Mouse (Mus musculus) cerebellum, adult 2 months (tissue): Measurements from ENCODE around the gene Nkx6-2. TPM values are rescaled to one million over a fixed set of nuclear protein-coding genes. Genes with fewer than 3 reads are reported as not detected.

ENCODE experiments used
- DNase-seq, 2 experiments: peaks; one replicate each; pipeline ENCODE4 v3.0.0; 2021
- H3K27ac ChIP-seq: fragments of 200-500 bp; 2 replicates; pipeline ENCODE4 v1.5.1; 2012; ENCODE audit warnings: low read length, control low read depth, inconsistent platforms; ENCODE audit not compliant: insufficient read depth
- H3K27me3 ChIP-seq: fragments of 200-500 bp; 2 replicates; pipeline ENCODE4 v1.6.1; 2012; ENCODE audit warnings: inconsistent platforms, mild to moderate bottlenecking, low read length, moderate library complexity; ENCODE audit not compliant: control insufficient read depth, insufficient read depth
- H3K4me1 ChIP-seq: fragments of 200-500 bp; 2 replicates; pipeline ENCODE4 v1.6.1; 2011; ENCODE audit warnings: low read length; ENCODE audit not compliant: control insufficient read depth, insufficient read depth
- H3K4me3 ChIP-seq: fragments of 200-500 bp; replicated peaks from 2 replicates; pipeline ENCODE3; 2011; ENCODE audit warnings: mild to moderate bottlenecking, low read depth, low read length, control low read depth; ENCODE audit not compliant: insufficient read depth
- CTCF ChIP-seq: fragments of 200-500 bp; IDR thresholded peaks from 2 replicates; pipeline ENCODE4 v1.5.1; 2011; ENCODE audit warnings: low read depth, mild to moderate bottlenecking, control low read depth, low read length, moderate library complexity, borderline replicate concordance; ENCODE audit not compliant: insufficient read depth
- POLR2A ChIP-seq: fragments of 200-500 bp; IDR thresholded peaks from 2 replicates; pipeline ENCODE4 v1.6.1; 2011; ENCODE audit warnings: low read length, control low read depth, borderline replicate concordance; ENCODE audit not compliant: insufficient read depth
- WGBS: fragments of 180-500 bp; shearing (Covaris S2); methylation state at CpG from one replicate; pipeline ENCODE4 v1.1.7; 2018; 5-methylcytosine and 5-hydroxymethylcytosine counted together
- polyA plus RNA-seq: library from polyadenylated mRNA; depleted of rRNA; stranded (reverse); fragments of >200 nt; gene quantifications from 2 replicates; pipeline ENCODE4 v1.2.3, GENCODE M21; 2012

Nkx6-2 gene
- polyA plus RNA-seq, 1 experiment = 35.9 TPM

- H3K27ac ChIP-seq = no peak overlapping the region
- H3K4me1 ChIP-seq = 0 out of 2 replicates have a peak, but pooled peaks cover 3% of the 10 kb centered on the region
- no peak for TF ChIP-seq POLR2A
- TF ChIP-seq CTCF = no peak
- no peak for DNase-seq
- 94% methylated on average over 2 of the region's 2 CpGs for WGBS
- no peak overlapping the region for H3K4me3 ChIP-seq
- H3K27me3 ChIP-seq = no peaks in the 10 kb centered on the region
Measured at GRCm38 (mm10) chr7:139564161-139564560, 18.4 kb downstream of the Nkx6-2 start.

- 0 out of 2 replicates have a peak, but pooled peaks cover 3% of the 10 kb centered on the region for H3K4me1 ChIP-seq
- WGBS = 82% methylated on average over 4 of the region's 4 CpGs
- H3K4me3 ChIP-seq = no peak overlapping the region
- DNase-seq = no peak
- TF ChIP-seq POLR2A = no peak
- no peak for TF ChIP-seq CTCF
- H3K27ac ChIP-seq = no peak overlapping the region
- H3K27me3 ChIP-seq = no peaks in the 10 kb centered on the region
Measured at GRCm38 (mm10) chr7:139563425-139563824, 19.2 kb downstream of the Nkx6-2 start.

GRCm38 (mm10) chr7:139559659-139560058, 22.9 kb downstream of the Nkx6-2 start:
- no peak for DNase-seq
- TF ChIP-seq CTCF (no peak), POLR2A (no peak)
- Histone ChIP-seq H3K4me3 (no peak overlapping the region), H3K27ac (no peak overlapping the region), H3K4me1 (no peaks in the 10 kb centered on the region), H3K27me3 (no peaks in the 10 kb centered on the region)
- WGBS = 91% methylated on average over 10 of the region's 10 CpGs

- Histone ChIP-seq H3K27me3 (no peaks in the 10 kb centered on the region), H3K4me1 (no peaks in the 10 kb centered on the region; the same call in 1 of the 2 replicates), H3K4me3 (no peak overlapping the region), H3K27ac (no peak overlapping the region)
- DNase-seq = no peak
- 58% methylated on average over 10 of the region's 10 CpGs for WGBS
- no peak for TF ChIP-seq POLR2A
- no peak for TF ChIP-seq CTCF
Measured at GRCm38 (mm10) chr7:139556746-139557526, 25.7 kb downstream of the Nkx6-2 start.

GRCm38 (mm10) chr7:139556331-139556730, 26.3 kb downstream of the Nkx6-2 start:
- Histone ChIP-seq H3K4me3 (no peak overlapping the region), H3K4me1 (no peaks in the 10 kb centered on the region; the same call in 1 of the 2 replicates), H3K27me3 (no peaks in the 10 kb centered on the region), H3K27ac (no peak overlapping the region)
- DNase-seq = no peak
- 56% methylated on average over 5 of the region's 5 CpGs for WGBS
- TF ChIP-seq POLR2A = no peak
- TF ChIP-seq CTCF = no peak

- no peak for DNase-seq
- no peak for TF ChIP-seq CTCF
- TF ChIP-seq POLR2A = no peak
- no peak overlapping the region for H3K27ac ChIP-seq
- no peak overlapping the region for H3K4me3 ChIP-seq
- 81% methylated on average over 2 of the region's 2 CpGs for WGBS
- peaks cover 16% of the 10 kb centered on the region for H3K4me1 ChIP-seq
- H3K27me3 ChIP-seq = no peaks in the 10 kb centered on the region
Measured at GRCm38 (mm10) chr7:139551519-139551918, 31.1 kb downstream of the Nkx6-2 start.

- WGBS = 58% methylated on average over 3 of the region's 3 CpGs
- TF ChIP-seq CTCF (no peak), POLR2A (no peak)
- H3K27me3 ChIP-seq = no peaks in the 10 kb centered on the region
Measured at GRCm38 (mm10) chr7:139550086-139550783, 32.4 kb downstream of the Nkx6-2 start.

More at GRCm38 (mm10) chr7:139550086-139550783, 32.4 kb downstream of the Nkx6-2 start:
- no peak overlapping the region for H3K4me3 ChIP-seq
- no peak overlapping the region for H3K27ac ChIP-seq
- H3K4me1 ChIP-seq = peaks cover 16% of the 10 kb centered on the region
- no peak for DNase-seq
